Mouse (Mus musculus) common myeloid progenitor, adult 5-6 weeks (primary cell): Measurements from ENCODE around the gene Ccdc63. TPM values are rescaled to one million over a fixed set of nuclear protein-coding genes. Genes with fewer than 3 reads are reported as not detected.
"Not testable (repeated sequence)": the region's sequence is repeated elsewhere in the genome, so short reads cannot be mapped to it uniquely, and the experiment has no call there.

Experiments
- ATAC-seq: replicated peaks from 2 replicates; pipeline ENCODE4 v1.8.0; 2016; ENCODE audit warnings: low read depth, mild to moderate bottlenecking, moderate TSS enrichment, inconsistent platforms; ENCODE audit not compliant: poor library complexity, severe bottlenecking
- total RNA-seq: library from RNA; stranded (forward); fragments of 200-1000, 187-1606 nt; gene quantifications from 2 replicates; pipeline ENCODE4 v1.2.3, GENCODE M21; 2017

The Ccdc63 gene
- total RNA-seq: 0.14 and 1.4 TPM in 2 replicates

GRCm38 (mm10) chr5:122140723-122141122 lies at the start of gene Ccdc63:
Gene Ccdc63 (minus strand): TSS chr5:122140823.
- no peak for ATAC-seq

GRCm38 (mm10) chr5:122189115-122189514 lies 48.5 kb upstream of the Ccdc63 start:
- no peak for ATAC-seq

- ATAC-seq: not testable (repeated sequence)
Measured at GRCm38 (mm10) chr5:122184858-122185257, 44.2 kb upstream of the Ccdc63 start.

DNA sequence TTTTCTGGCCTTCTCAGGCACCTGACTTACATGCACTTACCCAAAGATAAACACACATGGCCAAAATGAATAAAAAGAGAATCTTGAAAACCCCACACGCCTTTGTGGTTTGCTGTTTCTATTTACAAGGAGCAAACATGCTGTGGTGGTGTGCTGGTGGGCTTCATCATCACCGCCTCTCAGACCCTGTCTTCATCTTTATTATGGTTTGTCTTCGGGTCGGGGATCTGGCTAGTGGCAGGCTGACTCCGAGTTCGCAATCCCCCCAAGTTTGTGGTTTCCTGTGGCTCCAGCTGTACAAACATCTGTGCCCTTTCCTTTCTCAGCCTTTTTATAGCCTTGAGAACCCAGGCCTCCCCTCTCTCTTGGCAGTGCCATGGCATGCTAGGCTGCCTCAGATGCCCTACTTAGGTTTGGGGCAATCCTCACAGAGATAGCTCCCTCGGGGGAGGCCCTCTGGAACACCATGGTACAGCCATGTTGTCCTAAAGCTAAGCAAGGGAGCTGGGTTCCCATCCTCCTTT lies 43.7 kb upstream of the Ccdc63 start:
- ATAC-seq: peak; percentile 43

GRCm38 (mm10) chr5:122179665-122180064 lies 39.0 kb upstream of the Ccdc63 start:
- peak; percentile 68 for ATAC-seq

DNA sequence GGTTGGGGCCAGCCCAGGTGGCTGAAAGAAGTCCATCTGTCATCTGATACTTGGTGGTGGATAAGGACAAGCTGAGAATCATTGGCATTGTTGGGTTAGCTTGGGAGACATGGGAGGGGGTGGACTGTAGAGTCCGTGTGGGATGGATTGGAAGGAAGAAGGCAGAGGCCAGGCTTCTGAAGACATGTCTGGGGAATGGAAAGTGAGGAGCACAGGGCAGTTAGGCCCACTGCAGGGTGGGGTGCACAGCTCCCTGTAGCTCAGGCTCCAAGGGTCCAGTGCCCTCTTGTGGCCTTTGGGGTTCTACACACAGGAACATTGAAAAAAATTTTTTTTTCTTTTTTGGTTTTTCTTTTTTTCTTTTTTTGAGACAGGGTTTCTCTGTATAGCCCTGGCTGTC lies 35.8 kb upstream of the Ccdc63 start:
- peak; percentile 87 for ATAC-seq

DNA sequence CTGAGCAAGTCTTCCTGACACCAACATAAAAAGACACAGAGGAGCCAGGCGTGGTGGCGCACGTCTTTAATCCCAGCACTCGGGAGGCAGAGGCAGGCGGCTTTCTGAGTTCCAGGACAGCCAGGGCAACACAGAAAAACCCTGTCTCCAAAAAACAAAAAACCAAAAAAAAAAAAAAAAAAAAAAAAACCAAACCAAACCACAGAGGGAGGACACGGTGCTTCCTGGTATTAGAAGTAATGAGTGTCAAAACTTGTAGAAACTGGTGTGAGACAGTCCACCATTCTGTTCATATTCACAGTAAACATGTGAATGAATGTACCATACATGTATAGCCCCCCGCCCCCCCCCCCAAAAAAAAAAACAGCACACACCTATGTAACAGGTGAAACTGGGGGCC lies 35.3 kb upstream of the Ccdc63 start:
- ATAC-seq: no peak

GRCm38 (mm10) chr5:122175402-122175801 lies 34.8 kb upstream of the Ccdc63 start:
- ATAC-seq: no peak

DNA sequence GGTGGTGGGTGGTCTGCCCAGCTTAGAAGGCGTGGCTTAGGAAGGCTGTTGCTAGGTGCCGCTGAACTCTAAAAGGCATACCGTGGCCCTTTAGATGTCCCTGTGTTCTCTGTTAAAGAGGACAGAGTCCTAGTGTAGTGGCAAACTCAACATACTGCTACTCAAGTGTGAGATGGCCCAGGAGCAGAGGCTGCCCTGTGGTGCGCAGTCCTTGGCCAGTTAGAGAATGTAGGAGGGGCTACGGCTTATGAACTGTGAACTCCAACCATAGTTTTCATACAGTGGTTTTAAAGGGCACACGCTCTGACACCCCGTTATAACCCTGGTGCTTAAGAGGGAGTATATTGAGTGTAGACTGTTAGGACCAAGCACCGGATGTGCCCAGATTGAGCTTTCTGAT lies 30.4 kb upstream of the Ccdc63 start:
- no peak for ATAC-seq

- no peak for ATAC-seq
Measured at GRCm38 (mm10) chr5:122168344-122169069, 27.9 kb upstream of the Ccdc63 start.

- peak; percentile 72 for ATAC-seq
Measured at GRCm38 (mm10) chr5:122166636-122167161, 26.1 kb upstream of the Ccdc63 start.

DNA sequence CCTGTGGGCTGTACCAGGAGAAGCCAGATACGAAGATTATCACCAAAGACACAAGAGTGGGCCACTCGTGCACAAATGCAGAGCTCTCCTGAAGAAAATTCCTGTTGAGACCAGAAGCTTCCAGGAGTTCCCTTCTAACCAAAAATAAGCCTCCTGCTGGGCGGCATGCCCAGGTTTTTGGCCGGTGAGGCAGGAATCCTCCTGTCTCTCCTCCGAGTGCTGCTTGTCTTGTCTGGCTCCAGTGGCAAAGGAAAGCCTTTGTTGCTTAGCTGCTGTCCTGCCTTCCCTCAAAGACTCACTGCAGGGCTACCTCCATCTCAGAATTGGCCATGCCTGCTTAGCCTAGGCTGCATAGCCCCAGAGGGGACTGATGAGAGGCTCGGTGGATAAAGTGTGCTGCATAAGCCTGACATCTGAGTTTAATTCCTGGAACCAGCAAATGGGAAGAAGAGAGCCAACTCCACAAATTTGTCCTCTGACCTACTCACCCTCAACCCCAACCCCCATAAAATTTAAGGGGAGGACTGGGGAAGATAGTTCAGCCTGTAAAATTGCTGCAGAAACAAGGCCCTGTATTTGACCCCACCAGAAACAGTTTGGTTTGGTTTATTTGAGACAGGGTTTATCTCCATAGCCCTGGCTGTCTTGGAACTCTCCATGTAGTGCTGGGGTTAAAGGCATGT lies 24.8 kb upstream of the Ccdc63 start:
- no peak for ATAC-seq

DNA sequence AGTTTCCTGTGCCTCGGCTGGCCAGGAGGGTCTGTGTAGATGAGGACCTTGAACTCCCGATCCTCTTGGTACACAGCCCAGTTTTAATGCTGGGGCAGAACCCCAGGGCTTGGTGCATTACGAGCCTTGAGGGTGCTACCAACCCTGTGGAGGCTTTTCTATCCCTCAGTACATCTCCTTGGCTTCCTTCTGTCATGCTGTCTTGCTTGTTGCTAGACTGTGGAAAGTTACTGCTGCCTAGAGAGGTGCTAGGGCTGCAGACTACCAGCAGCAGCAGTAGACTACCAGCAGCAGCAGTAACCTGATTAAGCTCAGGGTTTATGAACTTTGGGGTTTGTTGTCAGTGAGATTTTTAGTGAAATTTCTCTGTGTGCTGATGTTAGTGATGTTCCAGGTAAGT lies 23.4 kb upstream of the Ccdc63 start:
- no peak for ATAC-seq

- 0 out of 2 replicates have a peak, but pooled peaks have one; percentile 13 for ATAC-seq
Measured at GRCm38 (mm10) chr5:122163194-122163593, 22.6 kb upstream of the Ccdc63 start.

GRCm38 (mm10) chr5:122158557-122159515 lies 18.2 kb upstream of the Ccdc63 start:
- no peak for ATAC-seq

GRCm38 (mm10) chr5:122157827-122158381 lies 17.3 kb upstream of the Ccdc63 start, which contains the start of gene Ppp1cc:
Gene Ppp1cc (plus strand): TSS chr5:122158278.
- ATAC-seq: peak; percentile 88

DNA sequence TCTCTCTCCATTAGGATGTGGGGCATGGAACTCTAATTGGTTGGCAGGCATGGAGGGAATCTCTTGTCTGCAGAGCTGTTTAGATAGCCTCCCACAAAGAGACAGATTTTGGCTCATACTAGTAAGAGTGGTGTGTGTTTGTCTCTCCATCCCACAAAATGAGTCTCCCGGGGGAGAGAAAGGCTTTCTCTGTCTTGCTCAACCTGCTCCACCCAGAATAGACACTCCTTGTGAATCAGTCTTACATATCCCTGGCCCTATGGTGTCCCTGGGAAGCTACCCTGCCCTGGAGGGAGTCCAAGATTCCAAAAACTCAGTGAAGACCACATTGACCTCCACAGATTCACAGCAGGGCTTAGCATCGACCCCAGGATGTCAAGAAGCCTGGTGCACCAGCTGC lies 15.9 kb upstream of the Ccdc63 start:
- ATAC-seq: no peak

GRCm38 (mm10) chr5:122155613-122156012 lies 15.0 kb upstream of the Ccdc63 start:
- no peak for ATAC-seq

DNA sequence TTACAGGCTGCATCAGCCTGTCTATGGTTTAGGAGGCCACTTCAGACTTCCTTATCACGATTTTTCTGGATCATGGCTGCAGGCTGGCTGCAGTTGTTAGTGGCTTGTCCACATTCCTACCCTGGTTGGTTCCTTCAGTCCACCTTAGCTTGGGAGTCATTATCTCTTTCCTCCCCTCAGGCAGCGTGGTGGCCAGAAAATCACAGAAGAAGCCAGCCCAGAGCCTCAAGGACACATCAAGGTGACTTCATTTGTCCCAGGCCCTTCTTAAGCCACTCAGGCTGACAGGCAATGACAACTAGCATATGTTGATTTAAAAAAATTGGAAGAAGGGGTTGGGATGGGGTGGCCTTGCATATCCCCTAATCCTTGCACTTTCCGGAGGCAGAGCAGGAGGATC lies 14.2 kb upstream of the Ccdc63 start:
- no peak for ATAC-seq

GRCm38 (mm10) chr5:122154006-122154405 lies 13.4 kb upstream of the Ccdc63 start:
- ATAC-seq: no peak
